Mouse (Mus musculus) induced T-regulatory cell, adult 2 months (primary cell): ENCODE measurements around the gene Olfr1245.
"Not testable (repeated sequence)": the region's sequence is repeated elsewhere in the genome, so short reads cannot be mapped to it uniquely, and the experiment has no call there.

Source experiments
- DNase-seq: peaks from one replicate; pipeline ENCODE4 v3.0.0-alpha.2; 2012; ENCODE audit warnings: low read depth

Gene Olfr1245

DNA sequence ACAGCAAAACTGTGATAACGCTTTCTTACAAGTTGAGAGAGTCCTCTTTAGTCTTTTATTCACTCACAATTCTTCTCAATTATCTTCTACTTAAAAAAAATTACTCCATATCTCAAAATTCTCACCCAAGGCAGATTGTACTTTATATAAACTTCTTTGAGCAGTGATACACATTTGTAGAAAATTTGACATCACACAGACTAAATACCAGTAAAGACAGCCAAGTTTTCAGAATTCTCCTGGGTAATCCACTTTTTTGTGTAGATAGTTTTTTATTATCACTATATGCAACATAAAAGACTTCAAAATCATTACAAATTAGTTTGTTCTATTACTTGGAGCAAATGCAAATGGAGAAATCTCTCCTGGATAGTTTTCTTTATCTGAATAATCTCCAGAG, at the start of gene Olfr1245:
TSS of gene Olfr1245 (minus strand) at position 101 of the 400 bp plus-strand sequence.
- no peak for DNase-seq

- DNase-seq, result not testable (repeated sequence)
These were observed 39.9 kb upstream of the Olfr1245 start, which contains the start of gene Olfr1248 for GRCm38 (mm10) chr2:89618145-89618544. TSS of gene Olfr1248 (minus strand) at chr2:89618245.

DNA sequence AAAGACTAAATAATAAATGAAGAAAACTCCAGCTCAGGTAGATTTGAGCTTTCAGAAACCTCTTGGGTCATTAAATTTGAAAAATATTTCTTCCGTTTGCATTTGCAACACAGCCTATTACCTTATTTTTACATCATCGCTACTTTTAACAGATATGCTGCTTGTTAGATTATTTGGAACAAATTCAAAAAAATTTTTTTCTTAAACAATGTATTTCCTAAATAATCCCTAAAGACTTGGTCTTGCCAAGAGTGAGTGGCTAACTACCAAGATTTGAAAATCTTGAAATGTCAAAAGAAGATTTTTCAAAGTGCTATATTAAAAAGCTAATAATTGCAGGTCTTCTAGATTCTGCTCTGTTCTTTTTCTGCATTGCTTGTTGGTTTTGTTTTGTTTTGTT, 35.8 kb upstream of the Olfr1245 start, which contains the start of gene Olfr1247:
TSS of gene Olfr1247 (minus strand) at position 101 of the 400 bp plus-strand sequence.
- no peak for DNase-seq

- no peak for DNase-seq
These were observed 14.8 kb upstream of the Olfr1245 start, which contains the start of gene Olfr1246 for GRCm38 (mm10) chr2:89593057-89593456. TSS of gene Olfr1246 (minus strand) at chr2:89593157.

DNA sequence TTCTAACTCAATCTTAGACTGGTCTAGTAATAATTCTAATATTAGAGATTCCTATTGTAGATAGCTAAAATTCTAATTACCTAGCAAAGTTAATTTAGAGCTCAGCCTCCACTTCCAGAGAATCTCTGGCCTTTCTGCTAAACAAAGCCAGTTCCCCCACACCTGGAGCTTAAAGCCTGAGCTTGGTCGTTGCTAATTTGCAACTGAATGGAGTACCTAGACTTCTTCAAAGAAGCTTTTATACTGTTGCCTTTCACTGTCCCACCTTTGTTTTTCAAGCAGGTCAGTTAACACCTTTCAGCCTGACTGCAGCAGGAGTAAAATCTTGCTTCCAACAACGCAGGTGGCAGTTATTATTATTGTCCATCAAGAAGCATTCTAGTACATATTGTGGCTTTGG, 15.5 kb downstream of the Olfr1245 start:
- not testable (repeated sequence) for DNase-seq

DNA sequence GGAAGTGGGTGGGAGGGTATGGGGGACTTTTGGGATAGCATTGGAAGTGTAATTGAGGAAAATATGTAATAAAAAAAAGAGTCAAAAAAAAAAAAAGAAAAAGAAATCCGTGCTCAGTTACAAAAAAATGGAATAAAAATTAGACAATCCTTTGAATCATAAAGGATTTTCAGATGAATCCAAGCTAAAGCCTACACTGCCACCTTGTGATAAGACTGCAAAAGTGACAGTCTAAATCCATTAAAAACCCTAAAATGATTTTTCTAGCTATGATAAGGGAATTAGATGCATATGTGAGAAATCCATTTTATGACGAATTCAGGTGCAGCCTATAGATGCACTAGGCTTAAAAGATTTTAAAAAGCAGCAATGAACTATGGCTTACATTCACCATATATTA, 33.7 kb downstream of the Olfr1245 start:
- DNase-seq, result no peak

DNA sequence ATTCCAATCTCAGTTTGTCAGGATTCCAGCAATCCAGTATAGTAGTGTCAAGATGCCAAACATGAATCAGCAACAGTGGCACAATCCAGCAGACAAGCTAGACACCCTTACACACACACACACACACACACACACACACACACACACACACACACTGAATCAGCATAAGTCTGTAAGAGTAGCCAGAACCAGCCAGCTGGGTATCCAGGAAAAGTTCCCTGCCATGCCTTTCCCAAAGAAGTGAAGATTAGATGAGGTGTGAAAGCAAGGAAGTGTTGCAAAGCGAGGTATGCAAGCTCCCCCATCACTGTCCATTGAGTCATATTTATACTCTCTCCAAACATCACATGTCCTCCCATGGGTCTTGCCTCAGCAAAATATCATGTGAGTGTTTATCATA, 38.3 kb downstream of the Olfr1245 start:
- no peak for DNase-seq

DNA sequence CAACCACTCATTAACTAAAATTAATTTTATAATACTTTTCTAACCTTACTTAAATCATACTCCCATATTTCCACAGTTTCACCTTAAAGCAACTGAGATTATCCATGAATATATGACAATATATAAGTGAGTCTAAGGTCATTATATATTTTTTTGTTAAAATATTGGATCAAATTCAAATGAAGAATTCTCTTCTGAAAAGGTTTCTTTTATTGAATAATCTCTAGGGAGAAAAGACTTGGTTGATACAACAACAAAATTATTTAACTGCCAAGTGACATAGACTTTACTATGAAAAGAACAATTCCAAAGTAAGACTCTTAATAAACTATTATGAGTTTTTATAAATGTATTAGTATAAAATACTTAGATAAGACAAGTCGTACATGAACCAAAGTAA, 46.9 kb downstream of the Olfr1245 start, which contains the start of gene Olfr1243:
TSS of gene Olfr1243 (minus strand) at position 101 of the 400 bp plus-strand sequence.
- no peak for DNase-seq
